Mouse (Mus musculus): ENCODE measurements at regions not wholly inside any gene's neighbourhood (a gene's known extent, or its start where the extent isn't known, plus 50 kb on each side); places are given as distances from the start of the nearest gene placed in this dataset.

DNA sequence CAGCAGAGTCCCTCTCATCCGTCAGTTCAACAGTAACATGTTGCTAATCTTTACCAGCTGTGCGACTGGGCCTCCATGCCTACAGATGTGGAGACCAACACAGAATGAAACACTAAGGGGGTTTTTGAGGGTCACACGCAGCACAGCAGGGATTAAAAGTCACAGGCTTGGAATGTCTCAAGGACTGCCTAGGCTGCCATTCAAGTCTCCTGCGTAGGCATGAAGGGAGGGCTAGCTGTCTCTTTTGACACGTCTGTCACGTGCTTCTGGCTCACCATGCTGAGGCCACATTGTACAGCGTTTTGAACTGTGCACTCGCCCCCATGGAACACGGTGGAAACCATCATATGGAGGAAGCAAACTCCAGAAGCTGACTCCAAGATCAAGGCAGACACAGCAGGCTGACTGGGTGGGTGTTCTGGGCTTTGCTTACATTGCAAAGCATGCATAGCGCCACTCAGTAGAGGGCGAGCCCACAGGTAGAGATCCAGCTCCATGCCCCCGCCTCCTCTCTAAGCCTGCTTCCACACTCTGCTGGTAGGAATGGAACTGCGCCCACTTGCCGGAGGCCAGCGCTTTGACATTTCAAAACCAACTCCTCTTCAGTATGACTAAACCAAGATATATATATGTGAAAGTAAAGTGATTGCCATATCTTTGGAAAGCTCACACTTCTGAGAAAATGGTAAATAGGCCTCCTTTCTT, 103.0 kb downstream of the Zbtb18 start:
- H3K9me3 ChIP-seq, result no peaks in the 10 kb centered on the region
- H3K27me3 ChIP-seq, result no peaks in the 10 kb centered on the region
- H3K4me2 ChIP-seq, result no peak overlapping the region
- 82% methylated on average over 15 of the region's 15 CpGs for WGBS
- ATAC-seq (ENCODE audit: low FRiP score), result no peak
- H3K4me1 ChIP-seq (replicated peaks), result no peaks in the 10 kb centered on the region
- H3K4me3 ChIP-seq, result no peak overlapping the region
- no peaks in the 10 kb centered on the region for H3K36me3 ChIP-seq
- no peak overlapping the region for H3K9ac ChIP-seq
- no peak overlapping the region for H3K27ac ChIP-seq

DNA sequence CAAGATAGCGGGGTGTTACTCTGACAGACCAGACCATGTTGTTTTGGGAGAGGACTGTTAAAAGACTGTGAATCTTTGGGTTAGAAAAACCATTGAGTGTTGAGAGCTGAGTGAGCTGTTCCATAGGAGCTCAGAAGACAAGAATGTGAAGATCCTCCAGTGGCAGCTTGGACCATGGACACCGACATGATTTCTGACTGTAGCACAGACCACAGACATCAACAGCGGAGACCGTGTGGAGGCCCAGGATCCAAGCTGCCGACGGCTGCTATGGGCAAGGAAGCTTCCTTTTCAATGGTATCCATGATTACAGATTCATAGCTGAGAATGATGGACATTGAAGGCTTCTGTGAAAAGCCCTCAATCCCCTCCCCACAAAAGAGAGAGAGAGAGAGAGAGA, 105.6 kb downstream of the Zbtb18 start:
- H3K9ac ChIP-seq, result no peak overlapping the region
- no peak for ATAC-seq (ENCODE audit: low FRiP score)
- H3K9me3 ChIP-seq, result no peaks in the 10 kb centered on the region
- H3K4me1 ChIP-seq (replicated peaks), result no peaks in the 10 kb centered on the region
- H3K4me2 ChIP-seq, result no peak overlapping the region
- H3K27ac ChIP-seq, result no peak overlapping the region
- 87% methylated on average over 6 of the region's 6 CpGs for WGBS
- no peaks in the 10 kb centered on the region for H3K27me3 ChIP-seq
- H3K4me3 ChIP-seq, result no peak overlapping the region
- no peaks in the 10 kb centered on the region for H3K36me3 ChIP-seq

DNA sequence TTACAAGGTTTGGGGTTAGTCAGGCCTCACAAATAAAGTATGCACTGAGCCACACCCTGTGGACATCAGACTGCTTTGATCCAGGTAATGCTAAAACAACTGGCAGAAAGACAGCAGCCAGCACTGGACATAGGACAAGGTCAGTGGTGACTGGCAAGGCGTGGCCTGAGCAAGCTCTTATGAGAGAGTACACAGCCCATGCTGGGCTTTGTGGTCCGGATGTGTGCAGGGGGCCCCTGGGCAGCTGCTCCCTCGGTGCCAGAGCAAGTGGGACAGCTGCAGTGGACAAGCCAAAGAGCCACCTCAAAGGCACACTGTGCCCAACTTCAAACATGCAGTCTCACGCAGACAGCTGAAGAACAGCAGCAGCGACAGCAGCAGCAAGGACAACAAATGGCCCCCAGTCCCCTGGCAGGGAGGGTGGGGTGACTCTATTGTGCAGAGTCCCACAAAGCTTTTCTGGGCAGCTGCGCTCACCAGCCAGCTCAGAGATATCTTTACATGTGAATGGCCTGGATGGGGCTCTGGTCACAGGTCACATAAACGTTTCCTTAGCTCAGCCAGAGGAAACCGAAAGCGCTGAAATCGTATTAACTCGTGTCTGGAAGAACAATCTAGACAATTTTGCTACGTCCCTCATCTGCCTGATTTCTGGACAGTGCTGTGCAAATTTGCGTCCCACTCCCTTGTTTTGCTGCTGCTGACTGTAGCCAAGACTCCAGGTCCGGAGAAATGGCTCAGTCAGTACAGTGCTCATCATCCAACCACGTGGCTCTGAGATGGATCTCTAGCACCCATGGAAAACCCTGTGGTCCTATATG, 113.5 kb downstream of the Zbtb18 start:
- no peaks in the 10 kb centered on the region for H3K36me3 ChIP-seq
- H3K4me1 ChIP-seq (replicated peaks), result peaks cover 12% of the 10 kb centered on the region
- no peaks in the 10 kb centered on the region for H3K9me3 ChIP-seq
- peak overlapping the region; percentile 36 for H3K4me2 ChIP-seq
- no peak overlapping the region for H3K4me3 ChIP-seq
- H3K9ac ChIP-seq, result peak overlapping the region; percentile 51; the same call in 1 of the 2 replicates
- H3K27ac ChIP-seq, result peak overlapping the region; percentile 40; the same call in 1 of the 2 replicates
- H3K27me3 ChIP-seq, result 0 out of 2 replicates have a peak, but pooled peaks cover 4% of the 10 kb centered on the region
- 9% methylated on average over 15 of the region's 15 CpGs for WGBS
- peak; percentile 66 for ATAC-seq (ENCODE audit: low FRiP score)

DNA sequence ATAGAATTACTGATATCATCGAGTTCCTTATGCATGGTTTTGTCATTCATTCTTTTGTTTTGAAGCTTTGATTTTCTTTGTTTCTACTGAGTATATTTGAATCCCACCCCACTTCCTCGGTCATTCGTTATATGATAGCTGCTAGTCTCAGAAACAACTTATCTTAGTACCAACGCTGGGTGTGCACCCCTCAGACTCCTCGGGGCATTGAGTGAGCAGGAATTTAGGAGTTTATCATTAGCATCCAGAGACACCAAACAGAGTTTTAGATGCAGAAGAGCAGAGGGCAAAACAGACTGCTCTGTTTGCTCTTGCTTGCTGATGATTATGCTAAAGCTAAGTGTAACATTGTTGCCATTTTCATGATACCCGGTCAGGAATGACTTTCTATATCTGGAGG, 115.3 kb downstream of the Zbtb18 start:
- H3K27me3 ChIP-seq, result 0 out of 2 replicates have a peak, but pooled peaks cover 4% of the 10 kb centered on the region

DNA sequence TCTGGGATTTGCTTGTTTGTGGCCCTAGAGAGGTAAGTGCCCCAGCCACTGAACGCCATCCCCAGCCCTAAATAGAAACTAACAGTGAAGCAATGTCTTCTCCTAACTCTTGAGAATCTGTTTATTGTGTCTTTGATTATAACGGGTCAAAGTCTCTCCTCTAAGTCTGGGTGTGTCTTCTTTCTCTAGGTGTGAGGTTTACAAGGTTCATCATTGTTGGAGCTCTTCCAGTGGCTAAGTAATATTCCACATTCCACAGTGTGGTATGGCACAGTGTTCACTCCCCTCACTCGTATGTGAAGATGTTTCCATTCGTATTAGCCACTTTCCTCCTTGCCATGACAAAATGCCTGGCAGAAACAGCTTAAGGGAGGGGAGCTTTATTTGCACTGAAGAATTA, 115.7 kb downstream of the Zbtb18 start:
- WGBS, result 78% methylated on average over 4 of the region's 4 CpGs
- Histone ChIP-seq H3K4me3 (no peak overlapping the region), H3K27ac (no peak overlapping the region), H3K4me1 (replicated peaks) (peaks cover 24% of the 10 kb centered on the region), H3K4me2 (no peak overlapping the region), H3K27me3 (0 out of 2 replicates have a peak, but pooled peaks cover 4% of the 10 kb centered on the region), H3K9ac (no peak overlapping the region), H3K36me3 (no peaks in the 10 kb centered on the region), H3K9me3 (no peaks in the 10 kb centered on the region)
- no peak for ATAC-seq (ENCODE audit: low FRiP score)

More for the DNA sequence above, 115.3 kb downstream of the Zbtb18 start:
- H3K9ac ChIP-seq, result no peak overlapping the region
- no peak overlapping the region for H3K27ac ChIP-seq
- H3K9me3 ChIP-seq, result no peaks in the 10 kb centered on the region
- no peak overlapping the region for H3K4me2 ChIP-seq
- 72% methylated on average over 6 of the region's 6 CpGs for WGBS
- H3K4me3 ChIP-seq, result no peak overlapping the region
- H3K36me3 ChIP-seq, result no peaks in the 10 kb centered on the region
- peaks cover 22% of the 10 kb centered on the region for H3K4me1 ChIP-seq (replicated peaks)
- no peak for ATAC-seq (ENCODE audit: low FRiP score)

DNA sequence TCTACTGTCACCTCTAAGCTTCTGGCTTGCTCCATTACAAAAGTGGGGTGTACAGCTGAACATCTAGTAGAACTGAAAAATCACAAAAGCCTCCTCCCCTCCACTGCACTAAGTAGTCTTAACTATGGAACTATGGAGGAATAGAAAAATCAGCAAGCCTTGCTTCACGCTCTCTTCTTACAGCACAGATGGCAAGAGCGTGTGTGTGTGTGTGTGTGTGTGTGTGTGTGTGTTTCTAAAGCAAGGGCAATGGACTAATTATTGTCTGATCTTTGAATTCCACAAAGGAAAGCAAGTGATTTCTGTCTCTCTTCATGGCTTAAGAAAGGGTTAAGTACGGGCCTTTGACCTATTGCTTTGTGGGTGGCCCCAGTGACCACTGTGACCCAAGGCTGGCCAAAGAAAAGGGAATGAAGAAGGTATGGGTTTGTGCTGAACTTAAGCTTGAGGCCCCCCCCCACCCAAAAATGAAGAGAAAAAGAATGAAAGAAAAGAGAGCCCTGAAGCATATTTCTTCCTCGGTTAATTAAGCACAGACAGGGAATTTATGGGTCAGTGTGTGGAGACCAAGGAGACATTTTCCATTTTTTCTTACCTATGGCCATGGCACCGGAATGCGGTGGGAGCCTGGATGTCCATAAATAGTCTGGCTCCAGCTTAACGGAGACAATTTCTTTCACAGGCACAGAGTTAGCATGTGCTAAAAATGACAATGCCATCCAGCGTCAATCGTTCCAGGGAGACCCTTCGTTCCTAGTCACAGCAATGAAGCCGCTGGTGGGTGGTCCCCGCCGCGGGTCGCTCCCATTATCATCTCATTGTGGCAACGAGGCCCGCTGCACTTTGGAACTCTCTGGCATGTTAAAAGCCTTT, 119.8 kb downstream of the Zbtb18 start:
- no peak overlapping the region for H3K4me3 ChIP-seq
- H3K4me1 ChIP-seq (replicated peaks), result peaks cover 13% of the 10 kb centered on the region
- no peak overlapping the region for H3K27ac ChIP-seq
- H3K9ac ChIP-seq, result no peak overlapping the region; the same call in 1 of the 2 replicates
- WGBS, result 18% methylated on average over 17 of the region's 17 CpGs
- no peaks in the 10 kb centered on the region for H3K9me3 ChIP-seq
- peak overlapping the region; percentile 39 for H3K4me2 ChIP-seq
- 0 out of 2 replicates have a peak, but pooled peaks cover 3% of the 10 kb centered on the region for H3K27me3 ChIP-seq
- no peaks in the 10 kb centered on the region for H3K36me3 ChIP-seq
- peak; percentile 55; the same call in 1 of the 2 replicates for ATAC-seq (ENCODE audit: low FRiP score)

DNA sequence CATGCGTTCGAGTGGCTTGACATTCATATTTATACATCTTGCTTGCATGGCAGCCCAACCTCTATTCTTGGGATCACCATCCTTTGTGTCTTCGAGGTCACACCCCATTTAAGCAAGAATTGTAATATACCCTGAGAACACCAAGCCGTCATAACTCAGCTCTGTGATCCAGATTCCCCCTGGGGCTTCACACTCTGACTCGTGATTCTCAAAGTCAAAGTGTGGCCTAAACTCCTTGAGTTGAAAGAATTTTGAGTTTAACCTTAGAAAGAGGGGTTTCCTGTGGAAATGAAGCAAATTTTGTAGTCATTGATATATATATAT, 120.4 kb downstream of the Zbtb18 start:
- H3K9ac ChIP-seq, result no peak overlapping the region
- H3K27me3 ChIP-seq, result 0 out of 2 replicates have a peak, but pooled peaks cover 3% of the 10 kb centered on the region
- WGBS, result 20% methylated on average over 5 of the region's 5 CpGs
- no peak overlapping the region for H3K27ac ChIP-seq
- H3K4me1 ChIP-seq (replicated peaks), result peaks cover 13% of the 10 kb centered on the region
- H3K9me3 ChIP-seq, result no peaks in the 10 kb centered on the region
- peak overlapping the region; percentile 39 for H3K4me2 ChIP-seq
- no peaks in the 10 kb centered on the region for H3K36me3 ChIP-seq
- no peak overlapping the region for H3K4me3 ChIP-seq
- ATAC-seq (ENCODE audit: low FRiP score), result no peak

DNA sequence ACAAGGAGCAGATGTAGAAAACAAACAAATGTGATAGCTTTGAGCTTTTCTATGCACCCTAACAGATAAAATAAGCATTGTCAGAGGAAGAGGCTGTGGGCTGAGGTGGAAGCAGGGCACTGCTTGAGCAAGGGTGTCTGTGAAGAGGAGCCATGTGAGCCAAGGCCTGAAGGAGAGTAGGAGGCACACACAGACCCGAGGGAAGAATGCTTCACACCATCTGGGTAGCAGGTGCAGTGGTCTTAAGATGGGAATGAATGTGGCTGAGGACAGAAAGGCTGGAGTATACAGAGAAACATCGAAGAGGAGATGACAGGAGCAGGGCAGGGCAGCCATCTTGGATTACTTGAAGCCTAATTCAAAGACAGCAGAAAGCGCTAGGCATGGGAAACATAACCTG, 123.5 kb downstream of the Zbtb18 start:
- H3K4me1 ChIP-seq (replicated peaks), result peaks cover 13% of the 10 kb centered on the region
- no peaks in the 10 kb centered on the region for H3K9me3 ChIP-seq
- H3K36me3 ChIP-seq, result no peaks in the 10 kb centered on the region
- H3K4me2 ChIP-seq, result no peak overlapping the region
- H3K4me3 ChIP-seq, result no peak overlapping the region
- ATAC-seq (ENCODE audit: low FRiP score), result no peak
- H3K27ac ChIP-seq, result no peak overlapping the region
- 0 out of 2 replicates have a peak, but pooled peaks cover 3% of the 10 kb centered on the region for H3K27me3 ChIP-seq
- WGBS, result 92% methylated on average over 3 of the region's 3 CpGs
- H3K9ac ChIP-seq, result no peak overlapping the region

DNA sequence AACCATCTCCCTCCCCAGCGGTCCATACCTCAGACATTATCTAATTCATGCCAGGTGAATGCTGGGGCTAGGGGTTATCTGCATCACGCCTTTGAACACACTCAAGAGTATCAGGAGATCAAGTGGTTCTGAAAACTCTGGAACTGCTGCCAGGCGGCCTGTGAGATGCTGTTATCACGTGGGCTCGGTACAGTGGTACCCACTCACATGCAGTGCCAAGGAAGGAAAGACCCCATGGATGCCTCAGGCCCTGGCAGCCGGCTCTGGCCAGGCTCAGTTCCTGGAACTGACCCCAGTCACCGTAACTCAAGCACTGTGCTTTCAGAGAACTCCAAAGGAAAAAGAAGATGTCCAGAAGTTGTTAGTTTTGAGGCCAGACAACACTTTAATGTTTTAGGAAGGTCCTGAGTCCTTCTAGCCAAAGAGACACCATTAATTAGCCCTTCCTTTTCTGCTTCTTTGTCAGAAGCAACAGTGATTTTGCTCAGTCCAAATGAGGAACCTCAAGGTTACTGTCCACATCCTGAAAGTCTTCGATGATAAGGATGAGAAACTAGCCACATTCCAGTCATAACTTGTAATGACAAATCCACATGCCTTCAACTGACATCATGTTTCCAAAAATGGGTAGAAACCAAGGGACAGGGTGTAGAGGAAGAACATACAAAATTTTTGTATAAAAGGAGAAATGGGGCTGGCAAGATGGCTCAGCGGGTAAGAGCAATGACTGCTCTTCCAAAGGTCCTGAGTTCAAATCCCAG, 126.1 kb downstream of the Zbtb18 start:
- no peak overlapping the region for H3K27ac ChIP-seq
- no peak overlapping the region for H3K4me2 ChIP-seq
- 0 out of 2 replicates have a peak, but pooled peaks cover 3% of the 10 kb centered on the region for H3K27me3 ChIP-seq
- 93% methylated on average over 9 of the region's 9 CpGs for WGBS
- no peaks in the 10 kb centered on the region for H3K4me1 ChIP-seq (replicated peaks)
- H3K9ac ChIP-seq, result no peak overlapping the region
- H3K9me3 ChIP-seq, result no peaks in the 10 kb centered on the region
- H3K36me3 ChIP-seq, result no peaks in the 10 kb centered on the region
- H3K4me3 ChIP-seq, result no peak overlapping the region
- ATAC-seq (ENCODE audit: low FRiP score), result no peak

DNA sequence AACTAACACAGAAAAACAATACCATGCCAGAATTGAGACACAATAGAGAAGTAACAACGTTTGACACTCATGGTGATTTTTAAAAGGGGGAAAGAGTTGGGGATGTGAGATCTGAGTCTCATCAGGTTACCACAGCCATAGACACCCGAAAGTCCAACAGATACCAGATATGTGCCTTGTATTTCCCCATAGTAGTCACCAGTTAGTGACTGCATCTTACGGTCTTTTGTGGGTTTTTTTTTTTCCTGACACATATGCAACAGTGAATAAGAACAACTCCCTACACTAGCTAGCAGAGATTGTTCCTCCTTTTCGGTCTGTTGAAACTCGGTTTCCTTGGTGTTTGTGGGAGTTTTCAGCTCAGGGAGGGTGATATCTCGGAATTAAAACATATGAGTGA, 127.4 kb downstream of the Zbtb18 start:
- 0 out of 2 replicates have a peak, but pooled peaks cover 3% of the 10 kb centered on the region for H3K27me3 ChIP-seq
- H3K4me1 ChIP-seq (replicated peaks), result no peaks in the 10 kb centered on the region
- no peak for ATAC-seq (ENCODE audit: low FRiP score)
- no peak overlapping the region for H3K4me3 ChIP-seq
- no peak overlapping the region for H3K27ac ChIP-seq
- WGBS, result 90% methylated on average over 6 of the region's 6 CpGs
- no peak overlapping the region for H3K4me2 ChIP-seq
- H3K9ac ChIP-seq, result no peak overlapping the region
- no peaks in the 10 kb centered on the region for H3K36me3 ChIP-seq
- no peaks in the 10 kb centered on the region for H3K9me3 ChIP-seq

DNA sequence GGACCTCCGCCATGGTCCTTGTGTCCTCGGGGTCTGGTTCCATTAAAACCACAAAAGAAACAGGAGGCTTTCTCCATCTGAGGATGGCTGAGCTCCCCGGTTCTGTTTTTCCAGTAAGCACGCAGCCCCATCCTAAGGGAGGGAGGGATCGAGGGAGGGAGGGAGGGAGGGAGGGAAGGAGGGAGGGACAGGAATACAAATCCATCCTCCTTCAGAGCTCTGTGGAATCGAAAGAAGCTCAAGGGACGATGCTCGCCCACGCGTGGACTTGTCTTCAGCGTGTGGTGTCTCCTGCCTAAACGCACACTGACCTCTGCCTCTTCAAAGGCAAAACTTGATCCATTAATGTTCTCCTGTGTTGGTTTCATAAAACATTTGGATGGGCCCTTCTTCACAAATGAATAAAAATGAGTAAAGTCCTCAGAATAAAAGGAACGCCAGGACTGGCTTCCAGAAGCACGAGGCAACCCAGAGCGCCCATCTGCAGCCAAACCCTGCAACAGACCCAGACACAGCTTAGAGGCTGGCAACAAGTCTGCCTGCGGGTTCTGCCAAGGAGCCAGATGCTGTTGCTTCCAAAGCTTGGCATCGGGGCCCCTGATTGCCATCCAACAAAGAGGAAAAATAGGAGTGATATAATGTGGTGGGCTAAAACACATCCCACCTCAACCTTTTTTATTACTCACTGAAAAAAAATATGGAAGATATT, 131.0 kb downstream of the Zbtb18 start:
- H3K4me3 ChIP-seq, result no peak overlapping the region
- no peaks in the 10 kb centered on the region for H3K9me3 ChIP-seq
- no peak overlapping the region for H3K4me2 ChIP-seq
- 84% methylated on average over 17 of the region's 17 CpGs for WGBS
- no peak for ATAC-seq (ENCODE audit: low FRiP score)
- H3K36me3 ChIP-seq, result no peaks in the 10 kb centered on the region
- no peaks in the 10 kb centered on the region for H3K27me3 ChIP-seq
- H3K9ac ChIP-seq, result no peak overlapping the region
- no peaks in the 10 kb centered on the region for H3K4me1 ChIP-seq (replicated peaks)
- no peak overlapping the region for H3K27ac ChIP-seq
